Mouse (Mus musculus) T-helper 17 cell (primary cell): ENCODE measurements around the gene Uhrf2.

ENCODE experiments used
- in situ Hi-C, 2 experiments: fragments of 300-600 bp; cut with MboI, MseI; formaldehyde crosslinking; loops; 1 replicate in 1 of 2; 2 replicates in 1 of 2; pipeline ENCODE4 v1.15.1; 2025; ENCODE audit warnings: high pct_unique_total_duplicates in 2 of 2

Uhrf2 gene

DNA sequence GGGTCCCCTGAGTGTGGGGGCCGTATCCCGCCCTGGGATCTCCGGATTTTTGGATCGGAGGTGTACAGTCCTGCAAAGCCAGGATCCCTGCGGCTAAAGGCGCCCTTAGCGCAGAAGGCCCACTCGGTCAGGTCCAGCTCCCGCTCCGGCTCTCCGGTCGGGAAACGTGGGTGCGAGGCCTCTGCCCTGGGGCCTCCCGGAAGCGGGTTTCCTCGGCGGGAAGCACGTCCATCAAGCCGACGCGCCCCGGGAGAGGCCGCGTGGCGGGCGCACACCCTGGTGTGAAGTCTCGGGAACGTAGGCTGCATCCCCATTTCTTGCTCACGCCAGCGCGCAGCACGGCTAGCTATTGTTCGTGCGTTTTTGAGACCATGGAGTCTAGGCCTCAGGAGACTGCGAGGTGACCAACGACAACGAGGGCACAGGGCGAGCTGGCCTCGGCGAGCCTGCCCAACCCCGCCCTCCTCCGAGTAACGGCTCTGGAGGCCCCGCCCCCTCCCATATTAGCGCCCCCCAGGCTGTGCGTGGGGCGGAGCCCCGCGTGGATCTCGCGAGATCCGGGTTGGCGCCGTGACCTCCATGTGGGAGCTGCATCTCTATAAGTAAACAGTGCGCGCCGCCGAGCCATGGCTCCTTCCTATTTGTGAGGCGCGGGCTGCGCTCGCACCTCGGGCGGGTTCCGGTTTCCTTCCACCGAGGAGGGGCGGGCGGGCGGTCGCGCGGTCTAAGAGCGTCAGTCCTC is at the start of gene Uhrf2:
TSS of gene Uhrf2 (plus strand) at position 620 of the 742 bp plus-strand sequence.
- in situ Hi-C loops: loop anchor here in 1 of 2 experiments (10.0 kb wide), 1 partner anchor 675 kb away; no protein-coding TSS in a partner anchor

DNA sequence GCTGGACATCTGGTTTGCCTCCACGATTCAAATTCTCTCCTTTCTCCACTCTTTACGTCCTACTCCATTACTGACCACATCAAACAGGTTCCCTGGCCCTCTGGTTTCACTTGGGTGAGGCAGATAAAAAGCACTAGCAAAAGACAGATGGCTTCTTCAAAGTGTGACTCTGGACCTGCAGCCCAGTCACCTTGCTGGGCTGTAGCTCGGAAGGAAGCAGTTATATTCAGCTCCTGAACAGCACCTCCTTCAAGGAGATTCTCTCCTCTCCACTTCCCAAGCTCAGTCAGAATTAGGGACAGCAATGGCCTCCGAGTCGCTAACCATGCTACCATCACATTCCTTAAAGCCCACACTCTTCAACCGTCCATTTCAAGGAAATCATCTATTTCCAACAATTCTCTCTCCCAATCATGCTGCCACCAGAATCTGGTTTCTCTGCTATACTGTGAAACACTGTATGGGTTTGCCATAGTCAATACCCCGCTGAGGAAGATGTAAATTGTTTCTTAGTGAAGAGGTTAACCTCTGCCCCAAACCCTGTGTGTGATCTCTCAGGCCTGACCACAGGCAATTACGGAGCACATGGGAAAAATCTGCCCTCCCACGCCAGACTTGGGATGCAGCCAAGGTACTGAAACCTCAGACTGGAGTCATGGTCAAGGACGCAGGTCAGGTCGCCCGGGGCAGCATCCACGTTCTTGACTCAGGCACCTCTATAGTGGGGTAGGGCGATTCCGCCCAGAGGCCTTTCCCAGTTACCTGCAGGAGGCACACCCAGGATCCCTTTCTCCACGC is 45.9 kb upstream of the Uhrf2 start:
- in situ Hi-C loops: loop anchor here in 1 of 2 experiments (5.0 kb wide), 1 partner anchor 152 kb away; no protein-coding TSS in a partner anchor

GRCm38 (mm10) chr19:29986464-29987091 is 43.7 kb upstream of the Uhrf2 start:
- in situ Hi-C loops: no loop called here

- in situ Hi-C loops: no loop called here
These were observed 29.6 kb upstream of the Uhrf2 start for GRCm38 (mm10) chr19:30000406-30001365.

- in situ Hi-C loops: no loop called here
These were observed 28.8 kb upstream of the Uhrf2 start for GRCm38 (mm10) chr19:30001550-30001949.

DNA sequence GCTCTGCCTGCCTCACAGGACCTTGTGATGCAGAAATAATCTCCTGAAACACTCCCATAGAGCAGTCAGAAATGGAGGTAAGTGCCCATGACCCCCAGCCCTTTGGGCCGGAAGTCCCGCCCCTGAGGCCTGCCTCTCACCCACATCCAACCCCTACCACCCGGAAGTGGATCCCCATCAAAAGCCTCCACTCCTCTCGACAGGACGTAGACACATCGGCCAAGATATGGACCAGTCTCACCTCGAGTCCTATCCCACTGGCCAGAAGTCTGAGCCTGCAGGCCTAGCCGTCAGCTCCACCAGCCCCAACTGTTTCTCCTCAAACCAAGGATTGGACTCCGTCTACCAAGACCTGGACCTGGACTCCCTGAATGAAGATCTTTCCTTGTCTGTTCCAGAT is 26.7 kb upstream of the Uhrf2 start, which contains the start of gene Trpd52l3:
TSS of gene Trpd52l3 (plus strand) at position 170 of the 400 bp plus-strand sequence.
- in situ Hi-C loops: no loop called here

DNA sequence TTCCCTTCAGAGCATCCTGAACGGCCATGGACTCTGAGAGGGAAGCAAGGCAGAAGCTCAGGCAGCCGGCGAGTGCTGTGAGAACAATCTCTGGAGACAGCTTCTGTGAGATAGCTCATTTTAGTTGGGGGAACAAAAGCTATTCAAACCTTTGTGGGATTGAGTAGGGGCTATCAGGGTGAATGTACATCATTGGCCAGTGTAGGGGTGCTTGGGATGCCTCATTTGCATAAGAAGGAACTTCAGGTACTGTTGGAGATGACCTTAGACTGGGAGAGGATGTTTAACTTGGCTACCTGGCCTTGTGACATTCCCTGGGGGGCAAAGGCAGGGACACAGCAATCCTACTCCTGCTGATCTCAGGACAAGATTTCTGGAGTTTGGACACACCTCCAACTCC is 23.9 kb upstream of the Uhrf2 start:
- in situ Hi-C loops: no loop called here

- in situ Hi-C loops: loop anchor here in 1 of 2 experiments (10.0 kb wide), 1 partner anchor 844 kb away; no protein-coding TSS in a partner anchor
These were observed 19.6 kb upstream of the Uhrf2 start for GRCm38 (mm10) chr19:30010520-30011296.

DNA sequence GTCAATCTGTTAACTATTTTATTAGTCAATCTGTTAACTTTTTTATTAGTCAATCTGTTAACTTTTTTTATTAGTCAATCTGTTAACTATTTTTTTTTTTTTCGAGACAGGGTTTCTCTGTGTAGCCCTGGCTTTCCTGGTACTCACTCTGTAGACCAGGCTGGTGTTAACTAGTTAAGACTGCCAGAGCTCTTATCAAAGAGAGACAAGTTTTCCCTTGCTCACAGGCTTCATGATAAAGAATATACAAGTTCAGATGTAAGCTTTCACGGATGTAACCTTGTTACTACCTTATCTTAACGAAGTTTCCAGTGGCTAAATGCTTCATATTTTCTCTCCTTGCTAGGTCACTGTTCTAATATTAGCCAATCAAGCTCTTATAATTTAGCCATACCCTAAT is 16.0 kb upstream of the Uhrf2 start:
- in situ Hi-C loops: loop anchor here in 1 of 2 experiments (10.0 kb wide), 1 partner anchor 840 kb away; no protein-coding TSS in a partner anchor

- in situ Hi-C loops: loop anchor here in 1 of 2 experiments (10.0 kb wide), 1 partner anchor 839 kb away; no protein-coding TSS in a partner anchor
These were observed 14.2 kb upstream of the Uhrf2 start for GRCm38 (mm10) chr19:30016156-30016555.

DNA sequence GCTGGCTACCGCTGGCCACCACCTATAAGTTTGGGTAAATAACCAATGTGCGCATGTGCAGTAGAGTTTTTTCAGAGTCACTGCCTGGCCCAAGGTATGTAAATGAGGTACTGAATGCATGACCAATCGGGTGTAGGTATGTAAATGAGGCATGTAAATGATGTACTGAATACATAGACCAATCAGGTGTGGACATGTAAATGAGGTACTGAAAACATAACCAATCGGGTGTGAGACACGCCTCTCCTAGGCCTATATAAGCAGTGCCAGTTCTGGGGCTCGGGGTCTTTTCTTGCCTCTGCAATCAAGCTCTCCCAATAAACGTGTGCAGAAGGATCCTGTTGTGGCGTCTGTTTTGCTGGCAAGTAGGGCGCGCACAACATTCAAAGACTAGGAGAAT is 6.9 kb upstream of the Uhrf2 start:
- in situ Hi-C loops: loop anchor here (5.0 to 10.0 kb wide), 2 partner anchors 66 to 669 kb away; no protein-coding TSS in a partner anchor

DNA sequence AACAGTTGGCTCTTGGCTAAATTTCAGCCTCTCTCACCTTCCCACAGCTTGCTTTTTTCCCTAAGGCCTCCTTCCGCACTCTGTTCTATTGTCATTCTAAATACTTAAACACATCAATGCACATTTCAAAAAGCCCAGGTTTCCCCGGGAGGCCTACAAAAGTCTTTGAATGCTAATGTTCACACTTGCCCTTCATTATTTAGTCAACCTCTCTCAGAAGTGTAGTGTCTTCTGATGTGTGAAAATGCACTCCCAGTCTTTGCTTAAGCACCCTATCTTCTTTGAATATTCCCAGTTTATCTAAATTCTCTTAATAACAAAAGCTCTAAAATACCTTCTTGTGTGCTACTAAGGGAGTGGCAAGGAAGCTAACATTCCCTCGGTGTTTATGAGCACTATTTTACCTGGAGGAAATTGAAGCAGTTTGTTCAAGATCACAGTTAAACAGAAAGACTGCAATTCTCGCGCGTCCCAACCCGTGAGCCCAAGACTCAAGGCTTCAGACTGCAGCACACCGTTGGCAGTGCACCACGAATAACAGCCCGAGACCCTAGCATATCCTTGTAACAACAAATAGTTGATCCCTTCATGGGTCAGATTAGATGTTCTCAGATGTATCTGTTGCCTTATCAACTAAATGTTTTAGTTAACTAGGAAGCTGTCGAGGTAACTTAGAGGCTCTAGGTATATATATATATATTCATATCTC is 1.2 kb upstream of the Uhrf2 start:
- in situ Hi-C loops: loop anchor here in 1 of 2 experiments (10.0 kb wide), 1 partner anchor 674 kb away; no protein-coding TSS in a partner anchor

DNA sequence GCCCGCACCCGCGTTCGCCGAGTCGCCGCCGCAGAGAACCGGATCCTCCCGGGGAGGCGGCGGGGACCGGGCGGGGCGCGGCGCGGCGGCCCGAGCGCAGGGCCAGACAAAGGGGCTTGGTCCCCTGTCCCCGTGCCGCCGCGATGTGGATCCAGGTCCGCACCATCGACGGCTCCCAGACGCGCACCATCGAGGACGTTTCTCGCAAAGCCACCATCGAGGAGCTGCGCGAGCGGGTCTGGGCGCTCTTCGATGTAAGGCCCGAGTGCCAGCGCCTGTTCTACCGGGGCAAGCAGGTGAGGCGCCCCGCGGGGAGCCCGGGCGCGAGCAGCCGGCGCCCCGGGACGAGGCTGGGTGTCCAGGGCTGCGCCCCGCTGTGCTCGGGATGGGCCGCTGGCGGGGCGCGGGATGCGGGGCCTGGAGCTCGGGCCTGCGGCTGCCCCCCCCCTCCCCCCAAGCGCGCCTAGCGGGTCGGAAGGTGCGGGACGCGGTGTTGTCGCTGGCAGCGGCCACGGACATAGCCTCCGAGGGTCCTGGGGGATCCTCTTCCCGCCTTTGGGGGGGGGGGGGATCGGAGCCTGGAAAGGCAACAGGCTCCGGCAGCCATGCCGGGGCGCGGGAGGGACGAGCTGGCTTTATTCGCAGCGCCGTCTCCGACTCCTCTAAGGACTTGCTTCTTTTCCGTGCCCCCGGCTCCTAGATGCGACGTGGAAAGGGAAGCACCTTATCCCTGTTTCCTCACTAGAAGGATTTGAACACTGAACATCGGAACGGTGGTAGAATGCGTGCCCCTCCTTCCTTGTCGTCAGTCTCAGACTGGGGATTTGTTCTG is 539 bp downstream of the Uhrf2 start:
- in situ Hi-C loops: no loop called here

DNA sequence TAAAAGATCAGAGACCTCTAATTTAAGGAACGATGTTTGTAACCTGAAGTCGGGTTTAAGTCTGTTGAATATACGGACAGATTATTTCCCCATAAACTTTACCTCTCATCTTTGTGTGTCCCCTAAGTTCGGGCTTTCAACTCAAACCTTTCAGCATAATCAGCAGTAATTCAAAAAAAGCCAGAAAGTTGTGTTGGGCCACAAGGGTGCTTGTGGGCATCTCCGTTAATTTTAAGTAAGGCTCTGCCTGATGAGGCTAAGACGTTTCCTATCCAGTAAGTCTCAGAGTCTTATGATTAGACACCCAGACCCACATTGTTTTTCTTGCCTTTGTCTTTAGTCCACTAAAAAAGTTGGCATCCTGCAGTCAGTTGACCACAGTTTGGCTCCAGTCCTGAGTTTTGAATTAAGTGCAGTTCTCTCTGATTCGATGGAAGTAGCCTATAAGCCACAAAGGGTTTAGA is 1.2 kb downstream of the Uhrf2 start:
- in situ Hi-C loops: no loop called here

DNA sequence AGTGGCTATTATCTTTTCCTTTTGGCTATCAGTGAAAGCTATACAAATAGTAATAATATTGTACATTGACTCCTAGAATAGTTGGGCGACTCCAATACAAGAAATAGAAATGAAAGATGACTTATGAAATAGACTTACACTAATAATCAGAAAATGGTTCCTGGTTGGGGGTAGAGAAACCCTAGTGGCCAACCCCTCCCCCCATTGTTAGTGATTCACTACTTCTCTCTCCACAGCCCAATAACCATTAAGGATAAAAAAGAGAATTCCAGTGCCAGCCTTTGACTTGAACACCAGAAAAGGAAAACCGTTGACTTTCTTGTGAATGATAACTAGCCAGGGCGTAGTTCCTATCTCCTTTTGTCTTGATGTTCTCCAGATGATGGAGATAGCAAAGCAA is 1.9 kb downstream of the Uhrf2 start:
- in situ Hi-C loops: no loop called here

GRCm38 (mm10) chr19:30035361-30035760 is 5.0 kb downstream of the Uhrf2 start:
- in situ Hi-C loops: no loop called here

GRCm38 (mm10) chr19:30043691-30044090 is 13.4 kb downstream of the Uhrf2 start:
- in situ Hi-C loops: no loop called here

GRCm38 (mm10) chr19:30044630-30045029 is 14.3 kb downstream of the Uhrf2 start:
- in situ Hi-C loops: no loop called here
